Mouse (Mus musculus) midbrain, embryonic 12.5 days (tissue): ENCODE measurements around the gene Rpl32. TPM values are rescaled to one million over a fixed set of nuclear protein-coding genes. Genes with fewer than 3 reads are reported as not detected.

Experiments
- ATAC-seq: fragments of 200-750 bp; cut with Nextera tagmentation; 2 replicates; pipeline ENCODE4 v1.8.0; 2017; ENCODE audit warnings: low read depth, moderate TSS enrichment, moderate library complexity; ENCODE audit not compliant: low FRiP score
- H3K27ac ChIP-seq: fragments of 300-500 bp; sonication (generic); replicated peaks from 2 replicates; pipeline ENCODE4 v1.5.1; 2016; ENCODE audit warnings: mild to moderate bottlenecking
- H3K27me3 ChIP-seq: fragments of 300-500 bp; sonication (generic); 2 replicates; pipeline ENCODE4 v1.6.1; 2016; ENCODE audit warnings: mild to moderate bottlenecking
- H3K36me3 ChIP-seq: fragments of 300-500 bp; sonication (generic); 2 replicates; pipeline ENCODE4 v1.6.1; 2016
- H3K4me1 ChIP-seq: fragments of 300-500 bp; sonication (generic); 2 replicates; pipeline ENCODE4 v1.6.1; 2016
- H3K4me2 ChIP-seq: fragments of 300-500 bp; sonication (generic); replicated peaks from 2 replicates; pipeline ENCODE4 v1.6.1; 2016; ENCODE audit warnings: mild to moderate bottlenecking, moderate library complexity
- H3K4me3 ChIP-seq: fragments of 300-500 bp; sonication (generic); 2 replicates; pipeline ENCODE4 v1.5.1; 2016; ENCODE audit warnings: mild to moderate bottlenecking
- H3K9ac ChIP-seq: fragments of 300-500 bp; sonication (generic); replicated peaks from 2 replicates; pipeline ENCODE4 v1.6.1; 2016; ENCODE audit warnings: mild to moderate bottlenecking, moderate library complexity
- H3K9me3 ChIP-seq: fragments of 300-500 bp; sonication (generic); 2 replicates; pipeline ENCODE4 v1.6.1; 2016; ENCODE audit warnings: mild to moderate bottlenecking
- WGBS: fragments of 180-500 bp; shearing (Covaris S2); methylation state at CpG from one replicate; pipeline ENCODE4 v1.1.7; 2016; 5-methylcytosine and 5-hydroxymethylcytosine counted together
- polyA plus RNA-seq: library from polyadenylated mRNA; unstranded; fragments of >200 nt; fragmentation: Nextera tagmentation; extraction: Ambion mirVana; gene quantifications from 2 replicates; pipeline ENCODE4 v1.2.1, GENCODE M21; 2016

Gene Rpl32
- polyA plus RNA-seq, 1 experiment from 2014 or later: 1,622 TPM

- Histone ChIP-seq H3K4me1 (peaks cover 28% of the 10 kb centered on the region), H3K27me3 (no peaks in the 10 kb centered on the region), H3K4me3 (peak within 1 kb of the TSS; percentile 81), H3K9ac (peak within 1 kb of the TSS; percentile 85), H3K4me2 (peak within 1 kb of the TSS; percentile 87), H3K36me3 (peaks cover 11% of the 10 kb centered on the region), H3K9me3 (peaks cover 5% of the 10 kb centered on the region; the same call in 1 of the 2 replicates), H3K27ac (peak within 1 kb of the TSS; percentile 79)
- 0% methylated on average over 20 of the region's 28 CpGs for WGBS
- peak; percentile 88 for ATAC-seq
These were observed 34.0 kb downstream of the Rpl32 start, which contains the start of gene Cand2 for GRCm38 (mm10) chr6:115774501-115774921. Cand2 (plus strand) TSS chr6:115774538.

GRCm38 (mm10) chr6:115773966-115774413 lies 34.6 kb downstream of the Rpl32 start:
- Histone ChIP-seq H3K4me2 (peak overlapping the region; percentile 87), H3K4me3 (peak overlapping the region; percentile 81), H3K36me3 (peaks cover 10% of the 10 kb centered on the region), H3K27me3 (no peaks in the 10 kb centered on the region), H3K9ac (peak overlapping the region; percentile 43), H3K4me1 (peaks cover 28% of the 10 kb centered on the region), H3K27ac (peak overlapping the region; percentile 66), H3K9me3 (peaks cover 5% of the 10 kb centered on the region; the same call in 1 of the 2 replicates)
- under 1% methylated on average over 14 of the region's 14 CpGs for WGBS
- ATAC-seq: peak; percentile 87

- H3K4me1 ChIP-seq: peaks cover 28% of the 10 kb centered on the region
- no peak overlapping the region for H3K9ac ChIP-seq
- H3K27ac ChIP-seq: no peak overlapping the region
- WGBS: 71% methylated on average over 1 of the region's 1 CpGs
- no peaks in the 10 kb centered on the region for H3K27me3 ChIP-seq
- peaks cover 5% of the 10 kb centered on the region; the same call in 1 of the 2 replicates for H3K9me3 ChIP-seq
- no peak overlapping the region for H3K4me3 ChIP-seq
- H3K4me2 ChIP-seq: no peak overlapping the region
- ATAC-seq: no peak
- H3K36me3 ChIP-seq: 0 out of 2 replicates have a peak, but pooled peaks cover 1% of the 10 kb centered on the region
These were observed 35.9 kb downstream of the Rpl32 start for GRCm38 (mm10) chr6:115772604-115773003.

- Histone ChIP-seq H3K4me1 (peaks cover 28% of the 10 kb centered on the region), H3K27ac (no peak overlapping the region), H3K9ac (no peak overlapping the region), H3K27me3 (no peaks in the 10 kb centered on the region), H3K4me3 (no peak overlapping the region), H3K36me3 (no peaks in the 10 kb centered on the region), H3K9me3 (peaks cover 5% of the 10 kb centered on the region; the same call in 1 of the 2 replicates), H3K4me2 (no peak overlapping the region)
- ATAC-seq: no peak
- WGBS: 74% methylated on average over 6 of the region's 6 CpGs
These were observed 36.3 kb downstream of the Rpl32 start for GRCm38 (mm10) chr6:115772201-115772600.

GRCm38 (mm10) chr6:115770852-115771251 lies 37.7 kb downstream of the Rpl32 start:
- no peak for ATAC-seq
- Histone ChIP-seq H3K4me1 (peaks cover 14% of the 10 kb centered on the region), H3K4me2 (no peak overlapping the region), H3K36me3 (no peaks in the 10 kb centered on the region), H3K9ac (no peak overlapping the region), H3K27ac (no peak overlapping the region), H3K9me3 (peaks cover 5% of the 10 kb centered on the region; the same call in 1 of the 2 replicates), H3K27me3 (no peaks in the 10 kb centered on the region), H3K4me3 (no peak overlapping the region)
- WGBS: 81% methylated on average over 4 of the region's 4 CpGs

- Histone ChIP-seq H3K9me3 (peaks cover 5% of the 10 kb centered on the region; the same call in 1 of the 2 replicates), H3K27me3 (no peaks in the 10 kb centered on the region), H3K9ac (no peak overlapping the region), H3K36me3 (no peaks in the 10 kb centered on the region), H3K4me1 (peaks cover 7% of the 10 kb centered on the region), H3K4me2 (no peak overlapping the region), H3K27ac (no peak overlapping the region), H3K4me3 (no peak overlapping the region)
- WGBS: 87% methylated on average over 20 of the region's 20 CpGs
- ATAC-seq: no peak
These were observed 38.4 kb downstream of the Rpl32 start for GRCm38 (mm10) chr6:115770059-115770670.

- Histone ChIP-seq H3K27me3 (no peaks in the 10 kb centered on the region), H3K36me3 (no peaks in the 10 kb centered on the region), H3K4me2 (no peak overlapping the region), H3K9me3 (peaks cover 5% of the 10 kb centered on the region; the same call in 1 of the 2 replicates), H3K27ac (no peak overlapping the region), H3K9ac (no peak overlapping the region), H3K4me3 (no peak overlapping the region), H3K4me1 (peaks cover 8% of the 10 kb centered on the region; the same call in 1 of the 2 replicates)
- 95% methylated on average over 4 of the region's 4 CpGs for WGBS
- ATAC-seq: no peak
These were observed 40.3 kb downstream of the Rpl32 start for GRCm38 (mm10) chr6:115768207-115768606.

- no peak for ATAC-seq
- peaks cover 3% of the 10 kb centered on the region; the same call in 1 of the 2 replicates for H3K9me3 ChIP-seq
- H3K4me1 ChIP-seq: peaks cover 13% of the 10 kb centered on the region; the same call in 1 of the 2 replicates
- no peak overlapping the region for H3K9ac ChIP-seq
- no peaks in the 10 kb centered on the region for H3K36me3 ChIP-seq
- H3K27ac ChIP-seq: no peak overlapping the region
- no peaks in the 10 kb centered on the region for H3K27me3 ChIP-seq
- H3K4me3 ChIP-seq: no peak overlapping the region
- 50% methylated on average over 9 of the region's 9 CpGs for WGBS
- no peak overlapping the region for H3K4me2 ChIP-seq
These were observed 41.2 kb downstream of the Rpl32 start for GRCm38 (mm10) chr6:115767357-115767756.

- no peaks in the 10 kb centered on the region for H3K36me3 ChIP-seq
- H3K9me3 ChIP-seq: no peaks in the 10 kb centered on the region
- no peak overlapping the region for H3K4me3 ChIP-seq
- peak overlapping the region; percentile 79 for H3K27ac ChIP-seq
- H3K9ac ChIP-seq: no peak overlapping the region
- H3K4me2 ChIP-seq: peak overlapping the region; percentile 36
- peaks cover 26% of the 10 kb centered on the region for H3K4me1 ChIP-seq
- peak; percentile 90 for ATAC-seq
- no peaks in the 10 kb centered on the region for H3K27me3 ChIP-seq
- 6% methylated on average over 7 of the region's 7 CpGs for WGBS
These were observed 44.4 kb downstream of the Rpl32 start for GRCm38 (mm10) chr6:115764179-115764578.

- Histone ChIP-seq H3K4me1 (peaks cover 26% of the 10 kb centered on the region), H3K36me3 (no peaks in the 10 kb centered on the region), H3K27ac (peak within 1 kb of the TSS; percentile 58), H3K4me2 (0 out of 2 replicates have a peak within 1 kb of the TSS, but pooled peaks have one; percentile 25), H3K9me3 (no peaks in the 10 kb centered on the region), H3K27me3 (no peaks in the 10 kb centered on the region), H3K9ac (no peak within 1 kb of the TSS), H3K4me3 (no peak within 1 kb of the TSS)
- WGBS: 1% methylated on average over 9 of the region's 9 CpGs
- peak; percentile 14; the same call in 1 of the 2 replicates for ATAC-seq
These were observed 46.4 kb downstream of the Rpl32 start, which contains the start of gene Tmem40 for GRCm38 (mm10) chr6:115761995-115762756. Tmem40 (minus strand) TSS chr6:115762410.

- Histone ChIP-seq H3K9ac (no peak overlapping the region), H3K9me3 (no peaks in the 10 kb centered on the region), H3K4me3 (no peak overlapping the region), H3K4me2 (no peak overlapping the region), H3K36me3 (no peaks in the 10 kb centered on the region), H3K27ac (no peak overlapping the region), H3K27me3 (no peaks in the 10 kb centered on the region), H3K4me1 (peaks cover 26% of the 10 kb centered on the region)
- no peak for ATAC-seq
- 67% methylated on average over 4 of the region's 4 CpGs for WGBS
These were observed 47.6 kb downstream of the Rpl32 start for GRCm38 (mm10) chr6:115760982-115761381.

- H3K27me3 ChIP-seq: no peaks in the 10 kb centered on the region
- H3K9me3 ChIP-seq: no peaks in the 10 kb centered on the region
- WGBS: 97% methylated on average over 4 of the region's 4 CpGs
- ATAC-seq: no peak
- no peaks in the 10 kb centered on the region for H3K36me3 ChIP-seq
- no peak overlapping the region for H3K4me2 ChIP-seq
- no peak overlapping the region for H3K27ac ChIP-seq
- H3K4me3 ChIP-seq: no peak overlapping the region
- H3K9ac ChIP-seq: no peak overlapping the region
- peaks cover 26% of the 10 kb centered on the region for H3K4me1 ChIP-seq
These were observed 48.4 kb downstream of the Rpl32 start for GRCm38 (mm10) chr6:115760137-115760536.
